Mouse (Mus musculus) myocyte (in vitro differentiated cells): ENCODE results near the gene Rpl3. TPM values are rescaled to one million over a fixed set of nuclear protein-coding genes. Genes with fewer than 3 reads are reported as not detected.

ENCODE experiments used
- H3K27me3 ChIP-seq: one replicate; pipeline ENCODE4 v1.6.1; 2011; ENCODE audit not compliant: control insufficient read depth, insufficient read depth, insufficient read length
- H3K36me3 ChIP-seq: one replicate; pipeline ENCODE4 v1.6.1; 2011; ENCODE audit not compliant: control insufficient read depth, insufficient read depth
- H3K4me2 ChIP-seq: one replicate; pipeline ENCODE4 v1.6.1; 2011; ENCODE audit warnings: low read depth, control low read depth
- H3K4me3 ChIP-seq: one replicate; pipeline ENCODE4 v1.5.1; 2011; ENCODE audit warnings: mild to moderate bottlenecking, control low read depth, moderate library complexity
- H3K79me2 ChIP-seq: one replicate; pipeline ENCODE4 v1.6.1; 2011; ENCODE audit not compliant: control insufficient read depth, insufficient read depth
- H3ac ChIP-seq: one replicate; pipeline ENCODE4 v1.6.1; 2011; ENCODE audit not compliant: control insufficient read depth, insufficient read length
- CEBPB ChIP-seq: IDR thresholded peaks from 2 replicates; pipeline ENCODE4 v1.6.1; 2011; ENCODE audit warnings: mild to moderate bottlenecking, moderate library complexity; ENCODE audit not compliant: poor library complexity, insufficient read depth, severe bottlenecking
- E2F4 ChIP-seq: IDR thresholded peaks from one replicate; pipeline ENCODE4 v1.6.1; 2011; ENCODE audit warnings: mild to moderate bottlenecking, control low read depth, moderate library complexity; ENCODE audit not compliant: insufficient read depth
- MAX ChIP-seq: IDR thresholded peaks from one replicate; pipeline ENCODE4 v1.6.1; 2011; ENCODE audit warnings: low read depth, mild to moderate bottlenecking, control low read depth
- MYOD1 ChIP-seq, 3 experiments: IDR thresholded peaks; one replicate each; pipeline ENCODE4 v1.6.1; 2011; ENCODE audit warnings: control low read depth in 2 of 3, low read depth in 2 of 3, mild to moderate bottlenecking in 2 of 3, moderate library complexity in 1 of 3; ENCODE audit not compliant: insufficient read length in 2 of 3, control insufficient read depth in 1 of 3
- MYOG ChIP-seq, 3 experiments: IDR thresholded peaks; one replicate each; pipeline ENCODE4 v1.6.1; 2011; ENCODE audit warnings: control low read depth in 2 of 3, low read depth in 2 of 3, mild to moderate bottlenecking in 2 of 3; ENCODE audit not compliant: insufficient read length in 2 of 3, control insufficient read depth in 1 of 3, insufficient read depth in 1 of 3
- POLR2A ChIP-seq: IDR thresholded peaks from one replicate; pipeline ENCODE4 v1.6.1; 2011; ENCODE audit warnings: low read depth, mild to moderate bottlenecking, control low read depth, moderate library complexity; ENCODE audit not compliant: insufficient read length
- POLR2AphosphoS2 ChIP-seq: IDR thresholded peaks from one replicate; pipeline ENCODE4 v1.6.1; 2011; ENCODE audit warnings: low read depth, control low read depth; ENCODE audit not compliant: insufficient read length
- REST ChIP-seq: IDR thresholded peaks from one replicate; pipeline ENCODE4 v1.6.1; 2011; ENCODE audit warnings: mild to moderate bottlenecking, control low read depth, moderate library complexity; ENCODE audit not compliant: insufficient read depth, insufficient read length
- SRF ChIP-seq: IDR thresholded peaks from one replicate; pipeline ENCODE4 v1.6.1; 2011; ENCODE audit warnings: low read depth; ENCODE audit not compliant: control insufficient read depth, insufficient read length
- TCF12 ChIP-seq: IDR thresholded peaks from one replicate; pipeline ENCODE4 v1.6.1; 2011; ENCODE audit warnings: mild to moderate bottlenecking, control low read depth; ENCODE audit not compliant: poor library complexity, insufficient read depth, severe bottlenecking
- TCF3 ChIP-seq: IDR thresholded peaks from one replicate; pipeline ENCODE4 v1.6.1; 2011; ENCODE audit warnings: low read depth, control low read depth; ENCODE audit not compliant: insufficient read length
- USF1 ChIP-seq: IDR thresholded peaks from one replicate; pipeline ENCODE4 v1.6.1; 2011; ENCODE audit warnings: low read depth, mild to moderate bottlenecking, control low read depth, moderate library complexity
- polyA plus RNA-seq: library from polyadenylated mRNA; unstranded; fragments of >200 nt; fragmentation: generic; extraction: Trizol; gene quantifications from one replicate; pipeline ENCODE4 v1.2.1, GENCODE M21; 2012; ENCODE audit warnings: missing spikeins

Gene Rpl3
- polyA plus RNA-seq, 1 experiment, result 1,089 TPM

GRCm38 (mm10) chr15:80115866-80116794, 24.5 kb upstream of the Rpl3 start:
- Histone ChIP-seq H3K27me3 (no peaks in the 10 kb centered on the region), H3K4me2 (no peak overlapping the region), H3ac (no peak overlapping the region), H3K4me3 (no peak overlapping the region), H3K36me3 (no peaks in the 10 kb centered on the region), H3K79me2 (no peaks in the 10 kb centered on the region)
- TF ChIP-seq E2F4 (no peak), CEBPB (no peak), REST (no peak), TCF12 (no peak), MYOG (IDR thresholded peaks at IDR 0.05; ENCODE audit: control insufficient read depth in 1 of 3, insufficient read depth in 1 of 3, insufficient read length in 2 of 3, low read depth in 2 of 3) (peak in 2 of 3 experiments; percentile 24 to 83), MYOD1 (IDR thresholded peaks at IDR 0.05; ENCODE audit: control insufficient read depth in 1 of 3, insufficient read length in 2 of 3, low read depth in 2 of 3) (peak in 1 of 3 experiments; percentile 65), TCF3 (peak; percentile 59), POLR2A (no peak), MAX (no peak)

- Histone ChIP-seq H3K4me3 (no peak overlapping the region), H3ac (no peak overlapping the region), H3K79me2 (no peaks in the 10 kb centered on the region), H3K36me3 (no peaks in the 10 kb centered on the region), H3K27me3 (no peaks in the 10 kb centered on the region), H3K4me2 (no peak overlapping the region)
- TF ChIP-seq REST (no peak), USF1 (peak; percentile 70)
Observed at GRCm38 (mm10) chr15:80115256-80115655, 23.6 kb upstream of the Rpl3 start.

- no peak overlapping the region for H3K4me3 ChIP-seq
- H3K36me3 ChIP-seq, result no peaks in the 10 kb centered on the region
- H3K79me2 ChIP-seq, result no peaks in the 10 kb centered on the region
- no peaks in the 10 kb centered on the region for H3K27me3 ChIP-seq
- TF ChIP-seq USF1 (no peak), E2F4 (no peak), MYOD1 (IDR thresholded peaks at IDR 0.05; ENCODE audit: control insufficient read depth in 1 of 3, insufficient read length in 2 of 3, low read depth in 2 of 3) (no peak)
- H3K4me2 ChIP-seq, result no peak overlapping the region
- H3ac ChIP-seq, result no peak overlapping the region
Observed at GRCm38 (mm10) chr15:80114414-80114813, 22.7 kb upstream of the Rpl3 start.

GRCm38 (mm10) chr15:80112499-80112898, 20.8 kb upstream of the Rpl3 start:
- TF ChIP-seq POLR2AphosphoS2, result no peak
- TF ChIP-seq CEBPB, result no peak
- TF ChIP-seq REST, result no peak
- TF ChIP-seq MYOD1 (IDR thresholded peaks at IDR 0.05; ENCODE audit: control insufficient read depth in 1 of 3, insufficient read length in 2 of 3, low read depth in 2 of 3), result no peak
- TF ChIP-seq MAX, result no peak
- no peak for TF ChIP-seq USF1
- TF ChIP-seq TCF12, result no peak
- TF ChIP-seq E2F4, result no peak
- TF ChIP-seq TCF3, result no peak
- TF ChIP-seq POLR2A, result no peak
- no peak for TF ChIP-seq MYOG (IDR thresholded peaks at IDR 0.05; ENCODE audit: control insufficient read depth in 1 of 3, insufficient read depth in 1 of 3, insufficient read length in 2 of 3, low read depth in 2 of 3)
- TF ChIP-seq SRF, result no peak
- Histone ChIP-seq H3K36me3 (no peaks in the 10 kb centered on the region), H3K4me2 (no peak overlapping the region), H3K4me3 (no peak overlapping the region), H3K79me2 (no peaks in the 10 kb centered on the region), H3ac (no peak overlapping the region), H3K27me3 (no peaks in the 10 kb centered on the region)

GRCm38 (mm10) chr15:80111436-80111835, 19.8 kb upstream of the Rpl3 start:
- H3K36me3 ChIP-seq, result no peaks in the 10 kb centered on the region
- H3ac ChIP-seq, result no peak overlapping the region
- TF ChIP-seq E2F4 (no peak), MYOG (IDR thresholded peaks at IDR 0.05; ENCODE audit: control insufficient read depth in 1 of 3, insufficient read depth in 1 of 3, insufficient read length in 2 of 3, low read depth in 2 of 3) (no peak), CEBPB (no peak), REST (no peak), POLR2AphosphoS2 (no peak), MAX (no peak), TCF12 (no peak), MYOD1 (IDR thresholded peaks at IDR 0.05; ENCODE audit: control insufficient read depth in 1 of 3, insufficient read length in 2 of 3, low read depth in 2 of 3) (no peak), TCF3 (no peak), USF1 (no peak), POLR2A (no peak), SRF (no peak)
- no peak overlapping the region for H3K4me3 ChIP-seq
- no peak overlapping the region for H3K4me2 ChIP-seq
- H3K79me2 ChIP-seq, result no peaks in the 10 kb centered on the region
- no peaks in the 10 kb centered on the region for H3K27me3 ChIP-seq
